Mouse (Mus musculus): ENCODE data around the gene Zdhhc16.

- TF ChIP-seq CTCF (IDR thresholded peaks at IDR 0.05; ENCODE audit: low read depth, low read length) (no peak), POLR2AphosphoS5 (IDR thresholded peaks at IDR 0.05; ENCODE audit: insufficient replicate concordance, low read depth, low read length) (no peak), GATA1 (IDR thresholded peaks at IDR 0.05; ENCODE audit: borderline replicate concordance, low read length) (no peak), TAL1 (conservative IDR thresholded peaks at IDR 0.05; ENCODE audit: low read depth, low read length) (no peak), GATA2 (IDR thresholded peaks at IDR 0.05; ENCODE audit: borderline replicate concordance, low read depth, low read length) (no peak)
Measured at GRCm38 (mm10) chr19:41981931-41982790, 48.9 kb downstream of the Zdhhc16 start.

Measured in G1E (cell line).